Mouse (Mus musculus) embryo, embryonic 10 days (tissue): ENCODE data around the gene F2r.

Source experiments
- DNase-seq: peaks from one replicate; pipeline ENCODE4 v3.0.0-alpha.2; 2015; ENCODE audit warnings: low spot score

Gene F2r

GRCm38 (mm10) chr13:95618309-95618712, at the start of gene F2r:
Gene F2r, minus strand, starts transcription at chr13:95618487.
- peak; percentile 88 for DNase-seq

GRCm38 (mm10) chr13:95667260-95667659, 49.0 kb upstream of the F2r start:
- DNase-seq: peak; percentile 37

- no peak for DNase-seq
Measured at GRCm38 (mm10) chr13:95665644-95666356, 47.5 kb upstream of the F2r start.

- DNase-seq: no peak
Measured at GRCm38 (mm10) chr13:95663834-95664233, 45.5 kb upstream of the F2r start.

- no peak for DNase-seq
Measured at GRCm38 (mm10) chr13:95659432-95659831, 41.1 kb upstream of the F2r start.

- peak; percentile 11 for DNase-seq
Measured at GRCm38 (mm10) chr13:95657171-95657570, 38.9 kb upstream of the F2r start.

- DNase-seq: peak; percentile 59
Measured at GRCm38 (mm10) chr13:95655284-95655683, 37.0 kb upstream of the F2r start.

GRCm38 (mm10) chr13:95653696-95654095, 35.4 kb upstream of the F2r start:
- no peak for DNase-seq

GRCm38 (mm10) chr13:95651870-95652668, 33.8 kb upstream of the F2r start:
- no peak for DNase-seq

- no peak for DNase-seq
Measured at GRCm38 (mm10) chr13:95649941-95650340, 31.7 kb upstream of the F2r start.

- DNase-seq: peak; percentile 35
Measured at GRCm38 (mm10) chr13:95647248-95647647, 29.0 kb upstream of the F2r start.

- peak; percentile 68 for DNase-seq
Measured at GRCm38 (mm10) chr13:95646687-95647111, 28.4 kb upstream of the F2r start.

GRCm38 (mm10) chr13:95643740-95644139, 25.5 kb upstream of the F2r start:
- no peak for DNase-seq

- DNase-seq: no peak
Measured at GRCm38 (mm10) chr13:95641061-95641986, 23.0 kb upstream of the F2r start.

GRCm38 (mm10) chr13:95640408-95640807, 22.1 kb upstream of the F2r start:
- DNase-seq: no peak

- peak; percentile 68 for DNase-seq
Measured at GRCm38 (mm10) chr13:95639336-95640116, 21.2 kb upstream of the F2r start.

- peak; percentile 60 for DNase-seq
Measured at GRCm38 (mm10) chr13:95638894-95639293, 20.6 kb upstream of the F2r start.

GRCm38 (mm10) chr13:95637737-95638136, 19.4 kb upstream of the F2r start:
- DNase-seq: no peak

GRCm38 (mm10) chr13:95635301-95635700, 17.0 kb upstream of the F2r start:
- DNase-seq: no peak

GRCm38 (mm10) chr13:95634451-95634850, 16.2 kb upstream of the F2r start:
- no peak for DNase-seq

- no peak for DNase-seq
Measured at GRCm38 (mm10) chr13:95633384-95633783, 15.1 kb upstream of the F2r start.
